Mouse (Mus musculus) liver, postnatal 0 days (tissue): ENCODE measurements around the gene Ffar2. TPM values are rescaled to one million over a fixed set of nuclear protein-coding genes. Genes with fewer than 3 reads are reported as not detected.
A peak's percentile ranks its signal among the peaks of the same experiment; 100 is the strongest.

Source experiments
- ATAC-seq: fragments of 200-750 bp; cut with Nextera tagmentation; 2 replicates; pipeline ENCODE4 v1.8.0; 2017; ENCODE audit warnings: mild to moderate bottlenecking, moderate library complexity
- DNase-seq: peaks from one replicate; pipeline ENCODE4 v3.0.0-alpha.2; 2016
- H3K27ac ChIP-seq: fragments of 300-500 bp; sonication (generic); 2 replicates; pipeline ENCODE4 v1.5.1; 2014; ENCODE audit warnings: antibody characterized with exemption, moderate library complexity, mild to moderate bottlenecking, low read depth
- H3K27me3 ChIP-seq: fragments of 300-500 bp; sonication (generic); 2 replicates; pipeline ENCODE4 v1.6.1; 2014; ENCODE audit warnings: low read length, control low read depth, mixed read lengths; ENCODE audit not compliant: insufficient read depth
- H3K36me3 ChIP-seq: fragments of 300-500 bp; sonication (generic); replicated peaks from 2 replicates; pipeline ENCODE4 v1.6.1; 2014; ENCODE audit warnings: mild to moderate bottlenecking, control low read depth, low read length, moderate library complexity, mixed read lengths; ENCODE audit not compliant: insufficient read depth
- H3K4me1 ChIP-seq: fragments of 300-500 bp; sonication (generic); 2 replicates; pipeline ENCODE4 v1.6.1; 2014; ENCODE audit warnings: antibody characterized with exemption, mild to moderate bottlenecking, control low read depth; ENCODE audit not compliant: insufficient read depth
- H3K4me2 ChIP-seq: fragments of 300-500 bp; sonication (generic); 2 replicates; pipeline ENCODE4 v1.6.1; 2014; ENCODE audit warnings: low read depth, mild to moderate bottlenecking, low read length, moderate library complexity, mixed read lengths
- H3K4me3 ChIP-seq: fragments of 300-500 bp; sonication (generic); 2 replicates; pipeline ENCODE4 v1.5.1; 2014; ENCODE audit warnings: low read depth, low read length
- H3K9ac ChIP-seq: fragments of 300-500 bp; sonication (generic); replicated peaks from 2 replicates; pipeline ENCODE4 v1.6.1; 2014; ENCODE audit warnings: mild to moderate bottlenecking, moderate library complexity
- H3K9me3 ChIP-seq: fragments of 300-500 bp; sonication (generic); 2 replicates; pipeline ENCODE4 v1.6.1; 2016; ENCODE audit warnings: mild to moderate bottlenecking, control low read depth, low read length, mixed read lengths
- CTCF ChIP-seq: sonication (generic); IDR thresholded peaks from 2 replicates; pipeline ENCODE4 v1.5.1; 2016; ENCODE audit warnings: antibody characterized with exemption, low read depth
- EP300 ChIP-seq: IDR thresholded peaks from 2 replicates; pipeline ENCODE4 v1.6.1; 2016; ENCODE audit warnings: antibody characterized with exemption, low read depth, mild to moderate bottlenecking
- WGBS: fragments of 180-500 bp; shearing (Covaris S2); extraction: QIAGEN DNeasy Blood & Tissue Kit; methylation state at CpG from one replicate; pipeline ENCODE4 v1.1.7; 2014; ENCODE audit not compliant: insufficient replicate concordance; 5-methylcytosine and 5-hydroxymethylcytosine counted together
- polyA plus RNA-seq: library from polyadenylated mRNA; unstranded; fragments of >200 nt; fragmentation: Nextera tagmentation; extraction: Ambion mirVana; gene quantifications from 2 replicates; pipeline ENCODE4 v1.2.1, GENCODE M21; 2015

Gene Ffar2
- polyA plus RNA-seq, 1 experiment from 2014 or later: 1.6 TPM

GRCm38 (mm10) chr7:30812291-30812807, 11.2 kb downstream of the Ffar2 start:
- Histone ChIP-seq H3K4me1 (peaks cover 14% of the 10 kb centered on the region), H3K4me3 (0 out of 2 replicates have a peak overlapping the region, but pooled peaks have one; percentile 8), H3K27ac (peak overlapping the region; percentile 89), H3K9ac (0 out of 2 replicates have a peak overlapping the region, but pooled peaks have one; percentile 16), H3K36me3 (no peaks in the 10 kb centered on the region), H3K9me3 (no peaks in the 10 kb centered on the region), H3K27me3 (no peaks in the 10 kb centered on the region), H3K4me2 (peak overlapping the region; percentile 53)
- WGBS: 18% methylated on average over 6 of the region's 6 CpGs
- DNase-seq (peak; percentile 52), ATAC-seq (peak; percentile 78)
- TF ChIP-seq CTCF (no peak), EP300 (peak; percentile 6; the same call in 1 of the 2 replicates)

GRCm38 (mm10) chr7:30811757-30812290, 11.8 kb downstream of the Ffar2 start:
- H3K27ac ChIP-seq: peak overlapping the region; percentile 89
- TF ChIP-seq CTCF (no peak), EP300 (0 out of 2 replicates have a peak, but pooled peaks have one; percentile 22)

DNA sequence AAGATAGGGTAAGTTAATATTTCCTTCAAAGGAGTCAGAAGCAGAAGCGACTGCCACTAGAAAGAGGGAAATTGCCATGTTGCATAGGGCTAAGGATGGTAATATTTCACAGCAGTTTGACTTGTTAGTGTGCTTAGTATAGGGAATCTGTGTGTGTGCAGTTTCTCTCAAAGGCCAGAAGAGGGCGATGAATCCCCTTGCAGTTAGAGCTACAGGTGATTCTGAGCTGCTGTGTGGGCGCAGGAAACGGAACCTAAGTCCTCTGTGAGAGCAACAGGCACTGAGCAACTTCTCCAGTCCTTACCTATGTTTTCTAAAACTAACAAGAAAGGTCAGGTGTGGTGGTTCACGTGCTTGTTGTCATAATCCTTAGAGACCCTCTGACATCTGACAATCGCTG, 13.3 kb downstream of the Ffar2 start:
- no peaks in the 10 kb centered on the region for H3K9me3 ChIP-seq
- no peak overlapping the region for H3K4me3 ChIP-seq
- 61% methylated on average over 6 of the region's 6 CpGs for WGBS
- H3K27me3 ChIP-seq: no peaks in the 10 kb centered on the region
- ATAC-seq (no peak), DNase-seq (no peak)
- H3K9ac ChIP-seq: no peak overlapping the region
- TF ChIP-seq CTCF (peak; percentile 69), EP300 (no peak)
- peaks cover 14% of the 10 kb centered on the region for H3K4me1 ChIP-seq
- H3K36me3 ChIP-seq: no peaks in the 10 kb centered on the region
- no peak overlapping the region for H3K4me2 ChIP-seq
- no peak overlapping the region for H3K27ac ChIP-seq

More at GRCm38 (mm10) chr7:30811757-30812290, 11.8 kb downstream of the Ffar2 start:
- Histone ChIP-seq H3K27me3 (no peaks in the 10 kb centered on the region), H3K4me3 (0 out of 2 replicates have a peak overlapping the region, but pooled peaks have one; percentile 8), H3K4me2 (peak overlapping the region; percentile 53), H3K9ac (0 out of 2 replicates have a peak overlapping the region, but pooled peaks have one; percentile 16), H3K36me3 (no peaks in the 10 kb centered on the region), H3K4me1 (peaks cover 14% of the 10 kb centered on the region), H3K9me3 (no peaks in the 10 kb centered on the region)
- 11% methylated on average over 9 of the region's 9 CpGs for WGBS
- peak; percentile 69 for ATAC-seq
- peak; percentile 39 for DNase-seq

DNA sequence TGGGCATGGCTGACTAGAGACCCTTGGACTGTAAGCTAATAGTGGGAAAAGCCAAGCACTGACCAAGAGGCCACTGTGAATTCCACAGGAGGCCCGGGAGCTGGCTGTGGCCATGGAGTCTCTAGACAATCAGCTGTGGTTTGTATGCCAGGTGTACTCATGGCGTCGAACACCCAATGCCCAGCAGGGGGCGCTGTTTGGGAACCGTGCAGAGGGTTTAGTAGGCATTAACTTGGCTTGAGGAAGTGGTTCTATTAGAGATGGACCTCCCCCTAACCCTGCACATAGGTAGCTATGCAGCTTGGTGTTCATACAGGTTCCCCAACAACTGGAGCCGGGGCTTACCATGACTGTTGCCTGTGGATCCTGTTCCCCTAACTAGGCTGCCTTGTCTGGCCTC, 17.7 kb downstream of the Ffar2 start:
- H3K27ac ChIP-seq: no peak overlapping the region
- peak; percentile 78 for TF ChIP-seq CTCF
- TF ChIP-seq EP300: no peak
- DNase-seq (peak; percentile 79), ATAC-seq (no peak)
- H3K36me3 ChIP-seq: no peaks in the 10 kb centered on the region
- 51% methylated on average over 6 of the region's 6 CpGs for WGBS
- H3K4me1 ChIP-seq: no peaks in the 10 kb centered on the region
- no peaks in the 10 kb centered on the region for H3K9me3 ChIP-seq
- no peak overlapping the region for H3K9ac ChIP-seq
- no peaks in the 10 kb centered on the region for H3K27me3 ChIP-seq
- no peak overlapping the region for H3K4me2 ChIP-seq
- H3K4me3 ChIP-seq: no peak overlapping the region

DNA sequence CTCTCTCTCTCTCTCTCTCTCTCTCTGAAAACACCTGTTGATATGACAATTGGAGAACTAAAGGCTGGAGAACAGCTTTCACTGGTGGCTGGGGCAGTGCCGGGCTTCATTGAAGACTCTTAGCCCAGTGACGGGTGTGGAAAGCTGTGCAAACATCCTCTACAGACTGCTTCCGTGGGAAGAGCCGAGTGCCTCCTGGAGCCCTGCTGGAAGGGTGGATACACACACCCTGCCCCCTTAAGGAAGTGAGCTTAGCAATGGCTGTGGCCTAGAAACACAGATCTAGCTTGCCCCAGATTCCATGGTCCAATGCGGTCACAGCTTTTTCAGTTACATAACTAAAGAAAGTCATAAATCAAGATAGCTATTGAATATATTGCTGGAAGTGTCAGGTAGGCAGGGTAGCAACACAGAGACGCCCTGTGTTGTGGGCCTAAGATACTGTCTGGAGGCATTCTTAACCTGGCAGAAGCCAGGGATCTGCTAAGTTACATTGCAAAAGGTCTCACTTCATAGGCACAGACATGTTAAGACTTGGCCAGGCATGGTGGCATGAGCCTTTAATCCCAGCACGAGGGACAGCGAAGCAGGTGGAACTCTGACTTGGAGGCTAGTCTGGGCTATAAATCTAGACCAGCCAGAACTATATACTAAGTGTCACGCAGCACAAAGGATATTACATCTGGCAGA, 19.4 kb downstream of the Ffar2 start:
- Histone ChIP-seq H3K27ac (no peak overlapping the region), H3K9ac (no peak overlapping the region), H3K4me3 (no peak overlapping the region), H3K4me1 (no peaks in the 10 kb centered on the region), H3K9me3 (peaks cover 6% of the 10 kb centered on the region), H3K27me3 (no peaks in the 10 kb centered on the region), H3K4me2 (no peak overlapping the region), H3K36me3 (no peaks in the 10 kb centered on the region)
- no peak for ATAC-seq
- 71% methylated on average over 9 of the region's 9 CpGs for WGBS
- TF ChIP-seq EP300 (no peak), CTCF (no peak)
- DNase-seq: no peak

- DNase-seq (no peak), ATAC-seq (no peak)
- TF ChIP-seq CTCF (0 out of 2 replicates have a peak, but pooled peaks have one; percentile 5), EP300 (no peak)
- Histone ChIP-seq H3K4me2 (no peak overlapping the region), H3K4me3 (no peak overlapping the region), H3K9me3 (peaks cover 6% of the 10 kb centered on the region), H3K27ac (no peak overlapping the region), H3K36me3 (no peaks in the 10 kb centered on the region), H3K9ac (no peak overlapping the region), H3K27me3 (no peaks in the 10 kb centered on the region), H3K4me1 (no peaks in the 10 kb centered on the region)
- WGBS: 87% methylated on average over 3 of the region's 3 CpGs
Observed at GRCm38 (mm10) chr7:30803256-30803655, 20.3 kb downstream of the Ffar2 start.
